Mouse (Mus musculus) CD4-positive helper T cell, adult 2 months (primary cell): ENCODE data around the gene Kifc3.

ENCODE experiments used
- DNase-seq: peaks from one replicate; pipeline ENCODE4 v3.0.0-alpha.2; 2012; ENCODE audit warnings: low read depth, missing footprints, low spot score

Kifc3 gene

DNA sequence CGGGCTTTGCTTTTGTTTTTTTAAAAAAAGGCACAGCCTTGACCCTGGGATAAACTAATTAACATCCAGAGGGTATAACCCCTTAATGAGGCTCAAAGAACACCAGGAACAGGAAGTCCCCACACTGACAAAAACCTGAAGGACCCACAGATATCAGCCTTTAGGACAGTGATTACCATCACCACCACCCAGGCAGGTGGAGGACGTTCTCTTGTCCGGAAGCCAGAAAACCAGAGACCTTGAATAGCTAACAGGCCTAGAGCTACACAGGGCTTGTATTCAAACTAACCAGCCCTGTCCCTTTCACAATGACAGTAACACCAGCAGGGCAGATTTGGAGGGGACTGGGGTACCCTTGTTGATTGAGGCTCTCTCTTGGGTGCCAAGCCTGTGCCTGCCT, 66.4 kb downstream of the Kifc3 start:
- DNase-seq, result no peak

DNA sequence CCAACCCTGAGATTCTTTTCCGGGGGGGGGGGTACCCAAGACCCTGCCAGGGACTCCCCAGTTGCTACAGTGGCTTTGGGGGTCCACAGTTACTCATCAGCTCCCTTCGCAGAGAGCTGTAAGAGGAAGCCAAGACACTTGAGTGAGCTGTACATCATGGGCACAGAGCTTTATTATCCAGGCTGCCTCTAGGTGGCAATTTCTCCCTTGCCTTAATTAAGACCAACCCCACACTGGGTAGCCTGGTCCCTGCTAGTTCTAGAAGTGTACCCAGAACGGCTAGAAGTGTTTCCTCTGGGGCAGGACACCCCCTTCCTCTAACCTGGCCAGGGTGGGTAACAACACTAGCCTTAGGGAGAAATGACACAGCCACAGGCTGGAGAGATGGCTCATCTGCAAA, 67.4 kb downstream of the Kifc3 start:
- no peak for DNase-seq

DNA sequence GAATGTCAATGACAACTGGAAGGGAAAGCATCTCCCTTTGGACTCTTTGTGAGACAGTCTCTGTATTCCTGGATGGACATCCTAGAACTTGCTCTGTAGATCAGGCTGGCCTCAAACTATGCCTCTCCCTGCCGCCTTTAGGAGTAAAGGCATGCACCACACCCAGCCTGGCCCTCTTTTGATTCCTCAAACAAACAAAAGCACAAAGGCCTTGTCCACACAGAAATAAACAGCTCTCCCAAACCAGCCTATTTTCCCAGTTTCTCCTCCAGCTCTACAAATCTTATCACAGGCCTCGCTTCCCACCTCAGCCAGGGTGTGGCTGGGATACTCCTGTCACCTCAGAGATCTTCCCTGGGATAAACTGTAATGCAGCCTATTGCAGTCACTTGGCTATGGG, 68.4 kb downstream of the Kifc3 start:
- no peak for DNase-seq

DNA sequence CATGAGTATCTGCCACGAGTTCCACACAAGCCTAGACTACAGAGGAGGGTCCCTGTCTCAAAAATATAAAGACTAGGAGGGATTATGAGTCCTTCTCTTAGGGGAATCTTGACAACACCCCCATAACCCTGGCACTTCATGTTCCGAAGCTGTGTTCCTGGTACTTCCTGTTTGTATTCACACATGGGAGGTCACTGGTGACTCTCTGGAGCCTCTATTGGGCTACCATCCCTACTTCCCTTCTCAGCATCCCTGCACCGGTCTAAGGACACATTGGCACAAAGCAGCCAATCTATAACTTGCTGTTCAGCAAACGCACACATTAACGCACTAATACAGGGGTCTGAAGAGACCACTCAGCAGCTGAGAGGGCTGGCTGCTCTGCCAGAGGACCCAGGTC, 70.6 kb downstream of the Kifc3 start:
- no peak for DNase-seq

DNA sequence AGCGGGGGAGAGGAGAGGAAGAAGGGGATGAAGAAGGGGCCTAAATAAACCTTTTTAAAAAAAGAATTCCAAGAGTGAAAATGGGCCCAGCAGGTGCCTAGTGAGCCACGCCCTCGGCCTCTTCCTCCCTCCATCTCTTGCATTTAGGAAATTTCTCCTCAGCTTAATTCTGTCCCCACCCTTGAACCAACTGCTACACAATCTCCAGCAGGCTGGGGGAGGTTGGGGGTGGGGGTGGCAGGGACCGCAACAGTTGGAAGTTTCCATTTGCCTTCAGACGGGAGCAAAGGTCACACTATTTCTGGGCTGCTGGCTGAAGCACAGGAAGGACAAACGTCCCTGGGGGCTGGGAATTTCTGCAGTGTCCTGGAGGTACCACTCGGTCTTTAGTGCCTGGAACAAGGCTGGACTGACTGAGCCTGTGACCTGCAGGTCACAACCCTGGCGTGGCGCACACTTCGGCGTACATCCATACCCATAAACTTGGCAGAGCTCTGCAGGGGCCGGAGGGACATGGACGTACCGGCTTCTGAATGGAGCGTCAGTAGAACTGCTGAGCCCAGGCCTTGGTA, 71.6 kb downstream of the Kifc3 start:
- DNase-seq, result no peak

DNA sequence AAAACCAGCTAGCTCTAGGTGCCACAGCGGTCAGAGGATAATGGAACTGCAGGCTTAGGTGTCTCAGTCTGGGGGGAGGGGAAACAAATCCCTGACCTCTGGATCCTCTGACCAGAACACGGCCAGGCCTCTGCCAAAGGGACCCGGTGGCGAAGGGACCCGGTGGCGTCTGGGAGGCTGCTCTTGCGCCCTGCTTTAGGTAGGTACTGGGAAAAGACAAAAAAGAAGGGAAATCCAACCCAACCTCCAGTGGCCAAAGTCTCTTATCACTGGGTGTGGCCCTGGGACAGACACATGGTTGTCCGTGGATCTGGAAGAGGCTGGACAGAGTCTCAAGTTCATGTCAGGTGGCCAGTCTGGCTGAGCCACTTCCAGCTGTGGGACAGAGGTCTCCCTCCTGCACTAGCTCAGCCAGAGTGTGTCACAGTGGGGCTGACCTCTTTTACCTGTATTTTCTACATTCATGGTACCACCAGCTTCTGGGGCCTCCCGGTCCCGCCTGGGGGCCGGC, 73.8 kb downstream of the Kifc3 start:
- no peak for DNase-seq

DNA sequence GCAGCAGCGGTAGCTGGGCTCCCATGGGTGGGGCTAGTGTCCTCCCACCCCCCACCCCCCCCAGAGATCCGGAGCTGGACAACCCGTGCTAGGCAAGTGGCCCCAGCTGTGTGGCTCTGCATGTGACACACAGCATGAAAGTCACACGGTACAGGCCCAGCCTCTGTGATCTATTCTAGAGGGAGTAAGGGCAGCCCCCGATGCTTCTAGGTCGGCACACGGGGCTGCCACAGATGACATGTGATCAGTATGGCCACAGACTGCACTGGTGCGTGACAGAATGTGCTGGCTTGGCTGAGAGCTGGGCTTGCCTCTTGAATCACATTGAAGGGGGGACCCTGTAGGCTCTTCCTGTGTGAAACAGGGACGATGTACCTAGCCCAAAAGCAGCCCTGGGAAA, 75.0 kb downstream of the Kifc3 start:
- no peak for DNase-seq

DNA sequence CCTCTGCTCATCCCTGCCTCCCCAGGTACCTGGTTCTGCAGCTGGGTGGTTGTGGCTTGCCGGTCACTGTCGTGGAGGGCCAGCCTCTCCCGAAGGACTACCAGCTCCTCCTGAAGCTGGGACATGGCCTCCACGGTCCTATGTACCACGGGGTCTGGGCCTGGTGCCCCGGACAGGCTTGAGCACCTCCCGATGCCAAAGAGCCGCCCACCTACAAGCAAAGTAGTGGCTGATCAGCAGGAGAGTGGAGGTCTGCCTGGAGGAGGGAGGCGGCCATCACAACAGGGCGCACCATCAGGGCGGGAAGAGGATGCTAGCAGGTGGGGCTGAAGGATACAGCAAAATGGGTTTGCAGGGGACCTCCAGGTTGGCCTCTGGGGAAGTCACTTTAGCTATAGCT, 76.1 kb downstream of the Kifc3 start:
- DNase-seq, result no peak

DNA sequence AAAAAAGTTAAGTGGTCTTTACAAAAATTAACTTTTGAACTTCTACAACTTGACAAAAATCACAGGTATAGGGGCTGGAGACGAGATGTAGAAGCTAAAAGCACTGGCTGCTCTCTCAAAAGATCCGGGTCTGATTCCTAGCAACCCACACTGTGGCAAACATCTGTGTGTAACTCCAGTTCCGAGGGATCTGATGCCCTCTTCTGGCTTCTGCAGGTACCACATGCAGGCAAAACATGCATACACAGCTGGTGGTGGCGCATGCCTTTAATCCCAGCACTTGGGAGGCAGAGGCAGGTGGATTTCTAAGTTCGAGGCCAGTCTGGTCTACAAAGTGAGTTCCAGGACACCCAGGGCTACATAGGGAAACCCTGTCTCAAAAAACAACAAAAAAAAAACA, 79.2 kb downstream of the Kifc3 start:
- no peak for DNase-seq

DNA sequence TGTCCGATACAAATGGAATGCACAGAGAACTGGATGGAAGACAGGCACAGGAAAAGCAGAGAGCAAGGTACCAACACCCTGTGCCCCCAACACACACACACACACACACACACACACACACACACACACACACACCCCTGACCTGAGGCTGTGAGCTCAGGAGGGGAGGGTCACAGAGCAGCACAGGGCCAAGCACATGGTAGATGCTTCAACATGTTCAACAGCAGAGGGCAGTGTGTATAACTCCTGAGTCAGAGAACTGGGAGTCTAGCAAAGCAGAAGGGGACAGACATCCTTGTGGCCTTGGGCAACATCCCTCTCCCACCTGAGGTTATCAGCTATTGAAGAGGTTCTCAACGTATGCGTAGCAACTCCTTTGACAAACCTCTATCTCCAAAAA, 88.9 kb downstream of the Kifc3 start:
- DNase-seq, result peak; percentile 13

DNA sequence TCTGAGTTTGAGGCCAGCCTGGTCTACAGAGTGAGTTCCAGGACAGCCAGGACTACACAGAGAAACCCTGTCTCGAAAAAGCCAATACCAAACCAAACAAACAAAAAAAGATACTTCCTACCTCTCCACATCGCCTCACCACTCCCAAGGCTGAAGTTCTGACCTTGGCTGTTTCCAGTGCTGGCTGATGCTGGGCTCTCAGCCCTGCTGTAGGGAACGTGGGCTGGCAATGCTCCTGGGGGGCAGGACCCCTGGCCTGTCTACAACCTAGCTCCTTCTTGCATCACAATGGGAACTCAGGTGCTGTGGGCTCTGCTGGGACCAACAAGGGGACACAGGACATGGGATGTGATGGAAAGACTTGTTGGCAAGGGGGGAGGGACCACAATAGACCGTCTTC, 89.5 kb downstream of the Kifc3 start:
- DNase-seq, result no peak

DNA sequence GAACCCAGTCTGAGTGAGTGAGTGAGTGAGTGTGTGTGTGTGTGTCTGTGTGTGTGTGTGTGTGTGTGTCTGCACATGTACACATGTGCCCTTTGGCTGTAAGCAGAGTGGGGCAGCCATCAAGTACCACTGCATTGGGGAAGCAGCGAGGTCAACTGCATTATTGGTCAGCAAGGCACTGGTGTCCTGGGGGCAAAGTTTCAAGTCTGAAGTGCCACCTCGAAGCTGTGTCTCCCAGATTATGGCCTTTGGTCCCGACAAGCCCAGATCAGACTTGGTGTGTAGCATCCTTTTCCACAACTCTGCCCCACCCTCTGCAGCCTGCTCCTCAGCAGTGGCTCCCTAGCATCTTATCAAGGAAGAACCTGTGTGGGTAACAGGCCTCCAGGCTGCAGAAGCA, 90.0 kb downstream of the Kifc3 start:
- no peak for DNase-seq

DNA sequence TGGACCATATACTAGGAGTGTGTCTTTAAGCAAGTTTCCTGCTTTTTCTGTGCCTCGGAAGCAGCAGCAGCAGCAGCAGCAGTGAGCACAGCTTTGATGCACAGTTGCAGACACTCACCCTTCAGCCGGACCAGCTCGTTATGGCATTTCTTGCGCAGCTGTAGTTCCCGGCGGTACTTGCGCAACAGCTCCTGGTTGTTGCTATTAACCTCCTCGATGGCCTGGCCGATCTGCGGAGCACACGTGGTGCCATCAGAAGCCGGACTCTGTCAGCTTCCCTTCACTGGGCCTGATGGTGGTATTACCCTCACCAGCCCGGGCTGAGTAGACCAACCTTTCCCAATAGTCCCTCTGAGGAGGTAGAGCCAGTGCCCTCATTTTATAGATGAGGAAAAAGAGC, 95.3 kb downstream of the Kifc3 start:
- no peak for DNase-seq

DNA sequence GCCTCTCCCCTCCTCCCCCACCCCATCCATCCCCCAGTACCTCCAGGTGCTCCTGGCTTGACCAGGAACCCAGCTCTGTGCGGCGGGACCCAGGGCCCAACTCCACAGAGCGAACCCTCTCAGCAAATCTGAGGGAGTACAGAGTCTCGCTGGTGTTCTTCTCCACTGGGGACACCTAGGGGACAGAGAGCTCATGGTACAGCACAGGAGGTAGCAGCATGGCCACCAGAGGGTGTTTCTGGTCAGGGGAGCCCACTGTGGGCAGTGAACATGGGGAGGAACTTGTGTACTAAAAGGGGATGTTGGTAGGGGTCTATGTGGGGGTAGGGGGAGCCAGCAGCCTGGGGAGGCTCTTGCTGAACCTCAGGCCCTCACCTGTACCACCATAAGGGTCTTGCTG, 100.6 kb downstream of the Kifc3 start:
- DNase-seq, result no peak

DNA sequence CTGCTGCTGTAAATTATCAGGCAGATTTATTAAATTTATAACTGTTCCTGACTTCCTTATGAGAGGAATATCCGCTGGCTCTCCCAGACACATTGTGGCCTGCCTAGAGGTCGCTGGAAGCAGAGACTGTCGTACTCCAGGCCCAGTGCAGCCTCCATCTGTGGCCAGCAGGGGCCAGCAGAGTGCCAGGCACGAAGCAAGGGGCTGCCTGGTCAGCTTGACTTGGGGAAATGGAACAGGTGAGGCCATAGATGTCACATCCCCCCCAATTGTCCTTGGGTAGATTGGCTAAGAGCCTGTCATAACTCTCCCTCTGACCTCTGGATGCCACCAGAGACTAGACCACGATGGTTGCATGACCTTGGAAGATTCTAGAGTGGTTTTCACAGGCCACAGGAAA, 103.6 kb downstream of the Kifc3 start:
- peak; percentile 31 for DNase-seq

DNA sequence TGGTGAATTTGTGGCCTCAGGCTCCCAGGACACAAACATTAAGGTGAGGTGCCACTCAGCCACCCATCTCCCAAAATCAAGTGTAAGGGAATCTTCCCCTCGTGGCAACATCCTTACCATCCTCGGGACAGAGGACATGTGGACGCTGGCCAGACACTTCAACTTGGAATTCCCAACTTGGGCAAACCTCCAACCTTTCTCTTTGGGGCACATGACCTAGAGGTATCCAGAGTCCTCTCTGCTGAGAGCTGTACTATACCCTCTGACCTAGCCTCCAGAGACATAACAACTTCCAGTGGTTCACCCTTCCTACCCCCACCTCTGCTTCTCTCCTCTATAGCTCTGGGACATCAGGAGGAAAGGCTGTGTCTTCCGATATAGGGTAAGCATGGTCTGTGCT, 109.0 kb downstream of the Kifc3 start:
- no peak for DNase-seq

DNA sequence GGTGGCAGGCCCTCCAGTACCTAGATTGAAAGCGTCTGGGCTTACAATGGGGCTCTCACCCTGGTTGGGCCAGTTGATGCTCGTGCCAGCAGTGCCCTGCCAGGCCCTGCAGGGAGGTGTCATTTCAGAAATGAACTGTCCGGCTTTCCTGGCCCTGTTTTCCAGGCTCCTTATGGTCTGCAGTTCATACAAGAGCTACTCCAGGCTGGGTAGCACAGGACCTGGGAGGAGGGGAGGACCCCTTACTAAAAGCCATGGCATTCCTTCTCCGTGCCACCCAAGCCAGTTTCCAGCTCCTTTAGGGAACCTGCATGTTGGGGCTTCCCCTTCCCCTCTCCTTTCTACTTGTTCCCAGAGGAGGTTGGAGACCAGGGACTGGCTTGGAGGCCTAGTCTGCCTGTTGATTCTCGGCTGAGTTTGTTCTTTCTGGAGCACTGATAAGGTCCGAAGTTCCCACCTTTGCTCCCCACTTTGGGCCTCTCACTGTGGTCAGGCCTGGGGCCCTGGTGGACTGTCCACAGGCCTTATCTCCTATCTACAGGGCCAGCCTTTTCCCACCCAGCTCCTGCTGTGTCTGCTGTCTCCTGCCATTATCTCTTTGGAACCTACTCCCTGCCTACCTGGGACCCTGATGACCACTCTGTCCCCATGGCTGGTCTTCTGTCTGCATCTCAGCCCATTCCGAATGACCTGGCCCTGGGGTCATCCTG, 117.0 kb downstream of the Kifc3 start:
- DNase-seq, result no peak

DNA sequence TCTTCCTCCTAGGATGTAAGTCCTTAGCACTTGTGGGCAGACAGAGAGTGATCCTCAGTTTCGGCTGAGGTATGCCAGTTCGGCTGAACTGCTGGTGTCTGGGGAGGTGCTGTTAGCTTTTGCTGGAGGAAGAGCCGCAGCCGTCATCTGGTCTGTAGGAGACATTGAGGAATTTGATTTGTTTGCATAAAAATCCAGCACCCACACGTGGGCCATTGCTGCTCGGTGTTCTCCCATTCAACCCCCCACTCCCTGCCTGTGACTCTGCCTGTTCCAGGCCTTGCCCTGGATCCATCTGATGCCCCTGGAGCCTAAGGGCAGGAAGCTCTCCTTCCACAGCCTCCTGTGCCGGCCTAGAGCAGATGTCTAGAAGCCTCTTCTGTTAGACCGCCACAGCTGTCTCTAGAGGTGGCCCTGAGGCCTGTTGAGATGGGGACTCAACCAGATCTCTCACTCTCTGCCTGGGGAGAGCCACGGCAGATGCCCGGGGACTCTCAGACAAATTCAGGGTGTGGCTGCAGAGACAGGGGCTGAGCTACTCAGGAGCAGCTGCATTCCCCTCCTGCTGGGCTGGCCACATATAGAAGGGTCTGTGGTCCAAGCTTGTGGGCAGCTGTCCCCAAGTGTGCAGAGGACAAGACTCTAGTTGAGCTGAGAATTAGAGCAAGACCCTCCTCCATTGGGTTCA, 117.7 kb downstream of the Kifc3 start:
- no peak for DNase-seq

DNA sequence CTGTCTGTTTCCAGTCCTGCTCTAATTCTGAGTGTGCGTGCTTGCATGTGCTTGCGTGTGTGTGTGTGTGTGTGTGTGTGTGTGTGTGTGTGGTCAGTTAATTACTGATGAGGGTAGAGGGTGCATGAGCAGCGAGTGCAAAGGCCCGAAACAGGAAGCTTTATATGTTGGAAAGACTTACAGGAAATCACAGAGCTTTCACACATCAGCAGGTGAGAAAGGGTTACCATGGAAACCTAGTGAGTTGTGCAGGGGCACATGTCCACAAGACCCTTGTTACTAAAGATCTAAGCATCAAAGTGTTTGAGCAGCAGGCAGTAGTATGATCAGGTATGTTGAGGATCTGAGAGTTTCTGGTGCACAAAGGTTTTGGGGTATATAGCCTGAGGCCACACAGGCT, 118.4 kb downstream of the Kifc3 start:
- DNase-seq, result peak; percentile 22

DNA sequence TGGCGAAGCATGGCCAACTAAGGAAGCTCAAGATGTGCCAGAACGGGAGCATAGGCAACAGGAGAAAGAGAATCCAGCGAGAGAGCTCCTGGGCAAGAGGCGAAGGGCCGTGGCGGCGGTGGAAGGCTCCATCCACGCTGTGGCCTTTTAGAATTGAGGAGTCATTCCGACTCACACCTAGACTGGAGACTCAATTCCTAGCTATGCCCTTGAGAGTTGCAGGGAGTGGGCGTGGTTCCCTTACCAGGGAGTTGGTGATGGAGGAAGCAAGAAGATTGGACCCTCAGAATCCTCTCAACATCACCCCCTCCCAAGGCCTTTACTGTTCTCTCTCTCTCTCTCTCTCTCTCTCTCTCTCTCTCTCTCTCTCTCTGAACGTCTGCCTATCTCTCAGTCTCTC, 121.0 kb downstream of the Kifc3 start:
- peak; percentile 26 for DNase-seq

DNA sequence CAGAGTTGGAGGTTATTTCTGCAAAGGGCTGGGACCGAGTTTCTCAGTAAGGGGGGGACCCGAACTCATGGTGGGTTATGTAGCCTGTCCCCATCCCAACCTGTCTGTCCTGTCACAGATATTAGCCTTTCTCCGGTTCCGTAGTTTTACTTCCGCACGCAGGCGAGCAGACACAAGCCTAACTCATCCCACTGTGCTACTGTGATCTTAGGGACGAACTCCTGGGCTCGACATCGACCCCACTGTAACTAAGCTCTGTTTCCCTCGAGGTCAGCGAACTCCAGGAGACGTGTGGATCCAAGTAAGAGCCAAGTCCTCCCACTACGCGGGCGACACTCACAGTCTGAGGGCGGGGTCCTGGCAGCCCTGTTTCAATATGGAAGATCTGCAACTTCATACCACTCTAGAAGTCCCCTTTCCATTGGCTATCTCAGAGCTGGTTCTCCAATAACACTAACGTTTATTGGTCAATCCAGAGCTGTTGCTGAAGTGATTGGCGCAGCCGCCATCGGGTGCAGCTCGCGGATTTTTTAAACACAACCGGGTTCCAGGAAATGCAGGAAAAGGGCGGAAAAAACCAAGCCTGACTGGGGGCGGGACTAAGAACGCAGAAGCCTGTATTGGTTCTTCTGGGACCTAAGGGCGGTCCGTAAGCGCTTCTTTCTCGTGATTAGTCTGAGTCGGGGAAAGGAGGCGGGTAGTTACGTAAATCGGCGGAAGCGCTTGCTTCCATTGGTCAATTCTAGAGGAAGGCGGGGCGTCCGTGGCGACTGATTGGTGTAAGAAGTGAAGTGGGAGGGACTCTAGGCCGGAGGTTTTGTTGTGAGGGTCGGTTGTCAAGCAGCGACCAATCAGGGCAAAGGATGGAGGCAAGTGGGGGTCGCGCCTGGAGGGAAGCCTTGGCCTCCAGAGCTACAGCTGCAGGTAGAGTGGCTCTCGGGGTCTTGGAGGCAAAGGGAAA, 122.0 kb downstream of the Kifc3 start, which contains the start of gene Katnb1:
Katnb1 (plus strand) TSS at position 806 of the 961 bp plus-strand sequence.
- DNase-seq, result peak; percentile 100

DNA sequence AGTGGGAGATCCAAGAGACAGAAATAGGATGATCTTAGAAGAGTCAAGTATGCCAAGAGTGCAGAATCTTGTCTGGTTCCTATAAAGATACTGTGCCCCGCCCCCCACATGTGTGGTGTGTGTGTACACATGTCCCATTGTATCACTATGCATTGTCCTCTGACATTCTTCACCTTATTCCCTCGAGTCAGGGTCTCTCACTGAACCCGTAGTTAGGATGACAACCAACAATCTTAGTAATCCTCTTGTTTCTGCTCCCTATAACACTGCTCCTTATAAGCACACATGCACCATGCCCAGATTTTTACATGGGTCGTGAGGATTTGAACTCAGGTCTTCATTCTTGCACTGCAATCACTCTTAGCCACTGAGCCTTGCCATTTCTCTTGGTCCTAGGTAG, 123.3 kb downstream of the Kifc3 start:
- no peak for DNase-seq
